Mouse (Mus musculus): Measurements from ENCODE around the gene Egfl6. TPM values are rescaled to one million over a fixed set of nuclear protein-coding genes. Genes with fewer than 3 reads are reported as not detected.
"Not testable (repeated sequence)": the region's sequence is repeated elsewhere in the genome, so short reads cannot be mapped to it uniquely, and the experiment has no call there.

Gene Egfl6
- total RNA-seq, 2 experiments from 2014 or later, result not detected

- ATAC-seq (replicated peaks; ENCODE audit: low FRiP score, poor library complexity, severe bottlenecking), result no peak
Measured at GRCm38 (mm10) chrX:166520782-166521181, 64.7 kb downstream of the Egfl6 start.

DNA sequence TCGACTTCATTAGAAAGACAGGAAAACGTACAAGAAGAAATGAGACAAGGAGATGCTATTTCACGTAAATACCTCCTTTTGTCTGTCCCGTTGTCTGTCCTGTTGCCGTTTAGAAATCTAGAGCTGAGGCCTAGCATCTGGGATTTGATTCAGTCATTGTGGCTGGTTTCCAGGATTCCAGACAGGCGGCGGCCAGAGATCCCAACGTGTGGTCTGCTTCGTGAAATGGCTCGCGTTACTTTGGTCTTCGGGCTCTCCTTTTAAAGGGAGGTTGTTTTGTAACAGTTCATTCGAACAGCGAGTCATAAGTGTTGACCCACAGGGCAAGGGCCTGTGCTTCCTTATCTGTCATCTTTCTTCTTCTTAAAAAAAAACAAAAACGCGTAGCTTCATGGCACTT, 67.2 kb downstream of the Egfl6 start, which contains the start of gene Tceanc:
Gene Tceanc (minus strand): TSS at position 223 of the 400 bp plus-strand sequence.
- ATAC-seq (replicated peaks; ENCODE audit: low FRiP score, poor library complexity, severe bottlenecking), result no peak

DNA sequence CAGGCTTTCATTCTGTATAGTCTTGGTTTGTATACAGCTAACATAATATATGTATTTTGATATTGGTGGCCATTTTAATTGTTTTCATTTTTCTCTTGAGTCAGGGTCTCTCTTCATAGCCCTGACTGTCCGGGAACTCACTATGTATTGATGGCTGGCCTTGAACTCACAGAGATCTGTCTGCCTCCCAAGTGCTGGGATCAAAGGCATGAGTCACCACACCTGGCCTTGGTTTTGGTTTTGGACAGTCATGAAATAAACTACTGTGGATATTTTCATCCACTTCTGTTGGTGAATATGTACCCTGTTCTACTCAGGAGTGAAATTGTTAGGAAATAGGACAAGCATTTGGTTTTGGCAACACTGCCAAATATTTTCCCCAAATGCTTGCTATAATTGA, 68.9 kb downstream of the Egfl6 start:
- ATAC-seq (replicated peaks; ENCODE audit: low FRiP score, poor library complexity, severe bottlenecking), result no peak

DNA sequence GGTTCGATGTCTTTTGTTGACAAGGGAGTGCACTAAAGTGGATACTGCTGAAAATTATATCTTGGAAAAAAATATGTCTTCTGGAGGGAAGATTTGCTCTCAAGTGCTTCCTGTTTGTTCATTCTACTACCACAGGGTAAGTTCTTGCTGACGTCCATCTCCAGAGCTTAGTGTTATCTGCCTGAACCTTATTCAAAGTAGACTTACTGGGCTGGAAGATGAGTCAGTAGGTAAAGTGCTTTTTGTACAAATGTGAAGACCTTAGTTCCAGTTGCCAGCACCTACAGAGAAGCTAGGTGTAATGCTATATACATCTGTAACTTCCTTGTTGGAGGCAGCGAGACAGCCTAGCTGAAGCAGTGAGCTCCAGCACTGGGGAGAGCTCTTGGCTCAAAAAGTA, 69.6 kb downstream of the Egfl6 start:
- no peak for ATAC-seq (replicated peaks; ENCODE audit: low FRiP score, poor library complexity, severe bottlenecking)

- ATAC-seq (replicated peaks; ENCODE audit: low FRiP score, poor library complexity, severe bottlenecking), result not testable (repeated sequence)
Measured at GRCm38 (mm10) chrX:166514035-166514434, 71.5 kb downstream of the Egfl6 start.

- ATAC-seq (replicated peaks; ENCODE audit: low FRiP score, poor library complexity, severe bottlenecking), result no peak
Measured at GRCm38 (mm10) chrX:166512071-166512470, 73.4 kb downstream of the Egfl6 start.

GRCm38 (mm10) chrX:166511107-166511506, 74.4 kb downstream of the Egfl6 start:
- ATAC-seq (replicated peaks; ENCODE audit: low FRiP score, poor library complexity, severe bottlenecking), result no peak

GRCm38 (mm10) chrX:166509761-166510738, 75.5 kb downstream of the Egfl6 start:
- peak; percentile 98 for ATAC-seq (replicated peaks; ENCODE audit: low FRiP score, poor library complexity, severe bottlenecking)

DNA sequence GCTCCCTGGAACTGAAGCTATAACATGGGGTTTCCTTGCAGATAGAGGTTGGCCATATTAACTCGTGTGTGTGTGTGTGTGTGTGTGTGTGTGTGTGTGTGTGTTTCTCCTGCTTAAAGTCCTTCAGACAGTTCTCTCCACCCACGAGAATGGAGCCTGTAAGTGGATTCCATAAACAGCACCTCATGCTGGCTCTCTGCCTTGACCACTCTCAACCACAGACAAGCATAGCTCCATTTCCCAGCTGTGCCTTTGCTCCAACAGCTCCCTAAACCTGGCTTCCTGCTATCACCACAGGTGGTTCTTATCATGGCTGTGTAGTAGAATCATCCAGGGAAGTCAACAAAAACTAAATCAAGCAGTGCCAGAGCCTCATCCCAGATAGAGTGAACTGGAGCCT, 81.1 kb downstream of the Egfl6 start:
- ATAC-seq (replicated peaks; ENCODE audit: low FRiP score, poor library complexity, severe bottlenecking), result no peak

- ATAC-seq (replicated peaks; ENCODE audit: low FRiP score, poor library complexity, severe bottlenecking), result no peak
Measured at GRCm38 (mm10) chrX:166499496-166500190, 85.9 kb downstream of the Egfl6 start.

GRCm38 (mm10) chrX:166497771-166498170, 87.7 kb downstream of the Egfl6 start:
- ATAC-seq (replicated peaks; ENCODE audit: low FRiP score, poor library complexity, severe bottlenecking), result no peak

- ATAC-seq (replicated peaks; ENCODE audit: low FRiP score, poor library complexity, severe bottlenecking), result no peak
Measured at GRCm38 (mm10) chrX:166495052-166495451, 90.5 kb downstream of the Egfl6 start.

- ATAC-seq (replicated peaks; ENCODE audit: low FRiP score, poor library complexity, severe bottlenecking), result peak; percentile 99
Measured at GRCm38 (mm10) chrX:166479365-166479983, 106.0 kb downstream of the Egfl6 start, which contains the start of gene Rab9. Gene Rab9 (minus strand): TSS chrX:166479867.

- ATAC-seq (replicated peaks; ENCODE audit: low FRiP score, poor library complexity, severe bottlenecking), result peak; percentile 48
Measured at GRCm38 (mm10) chrX:166478631-166479364, 106.7 kb downstream of the Egfl6 start.

DNA sequence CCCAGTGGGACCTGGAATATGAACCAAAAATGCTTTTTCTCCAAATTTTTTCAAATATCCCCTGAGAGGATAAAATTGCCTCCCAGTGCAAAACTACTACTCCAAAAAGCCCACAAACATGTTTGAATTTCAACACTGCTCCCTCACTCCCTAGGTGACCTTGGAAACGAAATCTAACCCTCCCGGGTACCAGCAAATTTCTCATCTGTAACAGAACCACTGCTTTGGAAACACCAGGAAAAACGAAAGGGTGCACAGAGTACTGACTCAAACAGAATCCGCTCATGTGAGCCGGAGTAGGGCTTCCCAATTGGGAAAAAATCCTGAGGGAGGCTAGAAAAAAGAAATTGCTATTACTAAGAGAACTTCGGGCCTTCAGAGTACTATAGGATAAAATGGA, 108.1 kb downstream of the Egfl6 start:
- ATAC-seq (replicated peaks; ENCODE audit: low FRiP score, poor library complexity, severe bottlenecking), result no peak

Other genes with a start within 250 kb of the Egfl6 start
- 2.9 and 3.6 TPM in 2 replicates for gene Trappc2, start 145.1 kb downstream of the Egfl6 start, total RNA-seq (2015; ENCODE audit: low replicate concordance)
- gene Trappc2, start 145.1 kb downstream of the Egfl6 start, total RNA-seq (2017; ENCODE audit: low replicate concordance), result 1.7 and 7.4 TPM in 2 replicates
- 7.9 and 9.6 TPM in 2 replicates for gene Ofd1, start 145.0 kb downstream of the Egfl6 start, total RNA-seq (2015; ENCODE audit: low replicate concordance)
- 6.2 and 11.2 TPM in 2 replicates for gene Ofd1, start 145.0 kb downstream of the Egfl6 start, total RNA-seq (2017; ENCODE audit: low replicate concordance)
- gene Rab9, start 105.9 kb downstream of the Egfl6 start, total RNA-seq (2015; ENCODE audit: low replicate concordance), result 19.8 and 25.2 TPM in 2 replicates
- 16.3 and 38.1 TPM in 2 replicates for gene Rab9, start 105.9 kb downstream of the Egfl6 start, total RNA-seq (2017; ENCODE audit: low replicate concordance)
- gene Tceanc, start 67.2 kb downstream of the Egfl6 start, total RNA-seq (2015; ENCODE audit: low replicate concordance), result 3.4 and 5.4 TPM in 2 replicates
- 3.7 and 9.0 TPM in 2 replicates for gene Tceanc, start 67.2 kb downstream of the Egfl6 start, total RNA-seq (2017; ENCODE audit: low replicate concordance)